In the genomic region with DNA sequence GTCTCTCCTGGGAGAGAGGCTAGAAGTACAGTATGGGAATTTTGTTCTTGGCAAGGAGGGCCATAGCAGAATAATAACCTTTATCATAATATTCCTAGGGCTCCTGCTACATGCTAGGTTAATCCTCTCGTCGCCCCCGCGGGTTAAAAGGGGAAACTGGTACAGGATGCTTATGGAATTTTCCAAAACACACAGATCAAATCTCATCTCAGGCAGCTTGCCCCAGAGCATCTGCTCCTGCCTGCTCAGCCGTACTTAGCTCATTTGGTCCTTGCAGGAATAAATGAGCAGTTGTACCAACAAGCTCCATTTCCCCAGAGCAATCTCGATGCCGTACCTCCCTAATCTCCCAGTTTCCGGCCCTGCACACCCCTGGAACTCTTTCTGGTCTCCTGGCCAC, we compare ENCODE assay signal across 14 mouse cellular contexts. TPM values are rescaled to one million over a fixed set of nuclear protein-coding genes. Genes with fewer than 3 reads are reported as not detected.
A peak's percentile ranks its signal among the peaks of the same experiment; 100 is the strongest.
DNase-seq lines count a peak whose midpoint lies in the region; ATAC-seq and TF ChIP-seq lines count a peak whose summit lies in the region.
"Had no signal": no experiment of that assay in that cellular context is flagged by ENCODE, and none has a peak within 500 bp of the region (broad histone marks: within the 10 kb centered on the region; RNA-seq: fewer than 3 reads in every experiment).

No protein-coding gene starts in this region.

- no peak overlapping the region for H3K9ac ChIP-seq in intestine, embryonic 15.5 days
- H3K9ac ChIP-seq: midbrain, embryonic 12.5 days had no signal

- peak; percentile 67; the same call in 1 of the 2 replicates for ATAC-seq in frontal cortex, adult (ENCODE audit: low TSS enrichment)
- no peak for ATAC-seq in intestine, embryonic 15.5 days

- TF ChIP-seq CTCF in layer of hippocampus, adult 2 months (conservative IDR thresholded peaks at IDR 0.05), result no peak

- no peak for DNase-seq in frontal cortex, postnatal 10 days (ENCODE audit: low spot score in 2 of 2)
- DNase-seq in right cerebral cortex, adult 2 months (ENCODE audit: low spot score in 2 of 2), result peak; percentile 36 to 59
- no peak for DNase-seq in right cerebral cortex, postnatal 10 days (ENCODE audit: low spot score in 2 of 2)
- peak; percentile 43 to 65 for DNase-seq in layer of hippocampus, adult 2 months (ENCODE audit: low spot score in 2 of 2)
- no peak for DNase-seq in adrenal gland, adult 8-10 months
- DNase-seq in thymus, postnatal 36 days, result no peak
- DNase-seq: heart, adult 18-20 months; heart, postnatal 36 days; kidney, adult 9 months; lung, postnatal 10 days had no signal

- H3K4me1 ChIP-seq in intestine, embryonic 15.5 days (replicated peaks), result peaks cover 2% of the 10 kb centered on the region; the same call in 1 of the 2 replicates

- WGBS in intestine, embryonic 15.5 days, result 71% methylated on average over 8 of the region's 8 CpGs

- no peak overlapping the region for H3K4me3 ChIP-seq in layer of hippocampus, adult 2 months
- H3K4me3 ChIP-seq in intestine, embryonic 15.5 days (replicated peaks), result no peak overlapping the region
- H3K4me3 ChIP-seq: midbrain, embryonic 12.5 days had no signal

- H3K27me3 ChIP-seq in intestine, embryonic 15.5 days (replicated peaks), result no peaks in the 10 kb centered on the region

- no peaks in the 10 kb centered on the region for H3K36me3 ChIP-seq in intestine, embryonic 15.5 days
- H3K36me3 ChIP-seq: midbrain, embryonic 12.5 days had no signal

- no peak overlapping the region for H3K4me2 ChIP-seq in intestine, embryonic 15.5 days (replicated peaks)
- H3K4me2 ChIP-seq: liver, embryonic 11.5 days; midbrain, embryonic 12.5 days had no signal

- H3K9me3 ChIP-seq in intestine, embryonic 15.5 days, result no peaks in the 10 kb centered on the region
- H3K9me3 ChIP-seq: midbrain, embryonic 12.5 days had no signal

- H3K27ac ChIP-seq in layer of hippocampus, adult 2 months, result peak overlapping the region; percentile 94
- no peak overlapping the region for H3K27ac ChIP-seq in intestine, embryonic 15.5 days
- H3K27ac ChIP-seq: midbrain, embryonic 12.5 days had no signal

RNA-seq across cellular contexts. Expression of a gene that starts 31.2 kb away (rescaled TPM):
- 10 to 100 TPM; 34.2 to 37.4 TPM for total RNA-seq in layer of hippocampus, adult 2 months (2021)
- polyA plus RNA-seq in intestine, embryonic 15.5 days (2015; fragmentation: Nextera tagmentation; extraction: Ambion mirVana), result 0.77 and 0.91 TPM in 2 replicates
- 1 to 10 TPM; 1.1 to 2.7 (median 1.3) TPM for total RNA-seq in adrenal gland, adult 8-10 months (2022)
- polyA plus RNA-seq: liver, embryonic 11.5 days had no signal

RNA-seq across cellular contexts. Expression of a gene that starts 48.0 kb away (rescaled TPM):
- 10 to 100 TPM; 52.2 to 63.1 TPM for total RNA-seq in layer of hippocampus, adult 2 months (2021)
- polyA plus RNA-seq in intestine, embryonic 15.5 days (2015; fragmentation: Nextera tagmentation; extraction: Ambion mirVana), result 7.6 and 8.1 TPM in 2 replicates
- 1 to 10 TPM in 3 of 4 experiments, under 1 TPM in 1; 0.92 to 2.9 (median 1.7) TPM for total RNA-seq in adrenal gland, adult 8-10 months (2022)

Comparison
In these comparisons a context has a peak if more than half of its experiments do, and no peak if none do; other contexts are left out.
1. DNase-seq: peak in right cerebral cortex, adult 2 months (2 of 2) and layer of hippocampus, adult 2 months (2 of 2); none in frontal cortex, postnatal 10 days (0 of 2), right cerebral cortex, postnatal 10 days (0 of 2), adrenal gland, adult 8-10 months (single experiment) and thymus, postnatal 36 days (0 of 2).
2. RNA of a gene that starts 31.2 kb away (total RNA-seq): 34.2 to 37.4 TPM in layer of hippocampus, adult 2 months; 1.1 to 2.7 TPM in adrenal gland, adult 8-10 months; every median in the first group is over 4 times any median in the second.
3. RNA of a gene that starts 48.0 kb away (total RNA-seq): 52.2 to 63.1 TPM in layer of hippocampus, adult 2 months; 0.92 to 2.9 TPM in adrenal gland, adult 8-10 months; every median in the first group is over 10 times any median in the second.